Mouse (Mus musculus) layer of hippocampus, adult 9-11 months (tissue): ENCODE data around the gene Hs2st1.

Experiments used
- DNase-seq: peaks from one replicate; pipeline ENCODE4 v3.0.0; 2022

The Hs2st1 gene

DNA sequence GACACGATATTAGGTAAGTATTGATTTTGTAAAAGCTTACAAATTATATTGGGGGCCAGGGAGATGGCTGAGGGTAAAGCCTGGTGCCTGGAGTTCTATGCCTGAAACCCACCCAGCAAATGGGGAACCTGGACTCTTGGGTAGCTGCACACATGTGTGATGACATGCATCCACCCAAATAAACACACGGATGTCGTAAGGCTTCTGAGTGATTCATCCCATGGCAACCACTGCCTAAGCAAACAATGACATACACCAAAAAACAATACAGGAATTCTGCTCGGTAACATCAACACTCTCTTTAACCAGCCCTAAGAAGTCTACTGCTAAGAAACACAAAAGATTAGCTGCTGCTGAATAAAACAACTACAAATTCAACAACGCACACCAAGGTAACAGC lies 73.2 kb downstream of the Hs2st1 start:
- no peak for DNase-seq

DNA sequence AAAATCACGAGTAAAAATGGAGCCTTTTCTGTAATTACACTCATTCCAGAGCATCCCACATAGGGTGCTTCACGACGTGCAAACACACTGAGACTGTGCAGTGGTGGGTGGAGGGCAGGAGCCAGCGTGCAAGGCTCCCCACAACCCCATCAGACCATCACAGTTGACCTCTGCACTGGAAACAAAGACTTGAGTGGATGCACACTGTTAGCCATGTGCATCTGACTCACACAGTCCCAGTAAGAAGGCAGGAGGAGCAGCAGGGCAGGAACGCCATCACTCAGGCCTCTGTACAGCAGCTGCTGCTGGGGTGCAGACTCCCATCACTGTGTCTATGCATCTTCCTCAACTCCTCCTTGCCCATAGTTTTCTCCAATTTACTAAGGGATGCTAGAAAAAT lies 75.1 kb downstream of the Hs2st1 start:
- no peak for DNase-seq

DNA sequence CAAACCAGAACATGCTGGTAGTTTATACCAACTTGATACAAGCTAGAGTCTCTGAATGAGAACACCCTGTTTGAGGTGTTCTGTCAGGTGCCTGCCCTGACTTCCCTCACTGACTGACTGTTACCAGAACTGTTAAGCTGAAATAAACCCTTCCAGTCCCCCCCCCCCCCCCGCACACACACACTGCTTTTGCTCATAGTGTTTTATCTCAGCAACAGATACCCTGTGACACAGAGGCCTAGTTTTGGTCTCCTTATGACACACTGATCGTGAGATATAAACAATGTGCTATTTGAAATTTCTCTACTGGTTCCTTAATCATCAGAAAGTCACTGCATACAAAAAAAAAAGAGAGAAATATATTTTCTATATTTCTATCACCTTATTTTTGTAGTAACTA lies 81.2 kb downstream of the Hs2st1 start:
- DNase-seq, result no peak

DNA sequence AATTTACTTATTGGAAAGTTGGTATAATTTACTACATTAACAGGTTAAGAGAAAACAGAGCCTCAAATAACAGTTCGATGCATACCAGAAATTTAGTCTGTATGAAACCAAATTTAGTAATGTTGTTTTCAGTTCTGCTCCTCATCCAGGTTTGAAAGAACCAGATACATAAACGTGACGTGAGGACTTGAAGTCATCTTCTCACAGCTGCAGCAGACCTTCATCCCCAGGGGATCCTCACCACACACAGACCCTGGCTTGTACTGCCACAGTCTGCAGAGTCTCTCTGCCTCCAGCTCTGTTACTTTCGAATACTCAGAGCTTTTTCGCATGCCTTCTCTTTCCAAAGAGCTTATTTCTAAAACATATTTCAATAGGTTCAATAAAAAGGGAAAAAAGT lies 89.4 kb downstream of the Hs2st1 start:
- no peak for DNase-seq

DNA sequence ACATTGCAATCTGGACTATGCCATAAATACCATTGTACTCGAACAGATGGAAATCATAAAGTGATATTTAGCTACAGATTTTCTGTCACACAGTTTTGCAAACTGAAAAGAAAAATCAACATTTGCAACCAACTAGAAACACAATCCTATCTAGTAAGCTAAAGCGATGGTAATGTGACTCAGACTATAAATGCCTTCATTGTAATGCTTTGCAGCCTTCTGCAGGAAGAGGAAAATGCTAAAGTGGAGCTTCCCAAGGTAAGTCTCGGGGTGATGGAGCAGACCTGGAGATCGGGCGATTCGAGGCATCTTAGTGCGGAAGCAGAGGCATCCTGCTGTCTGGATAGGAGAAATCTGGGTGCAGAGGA lies 91.6 kb downstream of the Hs2st1 start:
- no peak for DNase-seq

DNA sequence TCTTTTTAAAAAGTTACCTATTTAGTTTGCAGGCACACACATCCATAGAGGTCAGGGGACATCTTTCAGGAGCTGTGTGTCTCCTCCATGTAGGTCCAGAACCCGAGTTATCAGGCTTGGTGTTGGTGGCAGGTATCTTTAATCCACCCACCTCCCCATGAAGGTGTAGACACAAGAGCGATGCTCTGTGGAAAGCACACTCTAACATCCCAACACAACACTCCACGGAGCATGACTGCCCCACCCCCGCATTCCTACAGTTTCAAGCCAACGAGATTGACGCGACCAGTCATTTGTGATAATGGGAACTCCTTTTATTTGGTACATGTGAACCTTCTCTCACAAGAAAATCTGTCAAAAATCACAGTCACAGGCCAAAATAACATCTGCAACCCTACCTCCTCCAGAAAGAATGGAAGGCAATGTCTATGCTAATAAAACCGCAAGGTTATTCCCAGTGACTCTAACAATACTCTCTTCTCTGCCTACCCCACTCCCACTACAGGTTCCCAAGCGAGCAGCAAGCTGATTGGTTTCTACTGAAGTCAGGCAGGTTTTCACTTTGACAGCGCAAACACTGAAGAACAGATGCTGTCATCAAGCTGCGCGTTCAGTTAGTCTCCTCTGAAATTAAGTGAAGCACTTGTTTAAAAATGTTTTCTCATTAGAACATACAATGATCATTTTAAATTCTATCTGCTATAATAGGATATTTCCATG lies 92.1 kb downstream of the Hs2st1 start:
- peak; percentile 56 for DNase-seq

DNA sequence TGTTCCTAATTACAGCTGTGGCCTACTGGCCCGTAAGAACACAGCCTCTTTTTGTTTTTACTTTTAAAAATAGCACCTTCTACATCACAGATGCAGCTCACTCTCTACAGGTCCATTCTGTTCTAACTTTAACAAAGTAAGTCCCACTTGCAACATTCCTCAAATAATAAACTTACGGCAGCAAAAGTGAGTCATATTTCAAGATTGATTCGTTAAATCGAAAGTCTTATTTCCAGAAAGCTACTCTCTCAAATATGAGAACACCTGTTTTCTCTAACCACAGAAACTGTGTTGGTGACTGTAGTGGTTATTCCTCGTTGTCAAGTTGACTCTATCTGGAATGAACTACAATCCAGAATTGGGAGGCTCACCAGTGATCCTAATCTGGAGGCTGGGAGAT lies 94.1 kb downstream of the Hs2st1 start:
- DNase-seq, result no peak

DNA sequence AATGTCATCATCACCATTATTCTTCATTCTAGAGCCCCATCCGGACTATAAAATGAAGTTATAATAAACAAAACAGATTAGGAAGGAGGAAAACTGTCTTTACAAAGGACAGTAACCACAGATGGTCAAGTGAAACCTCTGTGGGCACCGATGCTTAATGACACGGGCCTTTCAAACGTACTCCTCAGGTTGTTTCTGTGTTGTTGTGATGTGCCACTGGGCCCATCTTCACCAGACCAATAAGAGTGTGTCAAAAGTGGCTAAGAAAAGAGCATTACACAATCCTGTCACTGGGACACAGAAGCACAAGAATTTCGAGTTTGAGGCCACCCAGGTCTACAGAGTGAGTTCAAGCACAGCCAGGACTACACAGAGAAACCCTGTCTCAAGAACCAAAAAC lies 95.3 kb downstream of the Hs2st1 start:
- DNase-seq, result no peak

DNA sequence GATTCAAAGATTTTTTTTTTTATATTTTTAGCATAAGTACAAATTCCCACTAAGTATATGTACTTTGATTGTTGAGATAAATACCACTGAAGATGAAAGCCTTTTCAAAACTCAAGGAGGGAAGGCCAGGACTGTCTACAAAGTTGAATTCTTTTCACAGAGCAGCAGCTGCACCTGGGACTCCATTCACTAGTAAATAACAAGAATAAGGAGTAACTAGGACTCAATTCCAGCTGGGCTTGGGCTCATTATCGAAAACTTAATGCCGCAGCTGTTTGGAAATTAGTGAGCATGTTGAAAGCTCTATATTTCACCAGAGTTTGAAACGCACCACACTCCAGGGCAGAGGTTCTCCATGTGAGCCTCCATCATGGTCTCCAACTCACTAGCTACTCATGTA lies 98.0 kb downstream of the Hs2st1 start:
- DNase-seq, result no peak

DNA sequence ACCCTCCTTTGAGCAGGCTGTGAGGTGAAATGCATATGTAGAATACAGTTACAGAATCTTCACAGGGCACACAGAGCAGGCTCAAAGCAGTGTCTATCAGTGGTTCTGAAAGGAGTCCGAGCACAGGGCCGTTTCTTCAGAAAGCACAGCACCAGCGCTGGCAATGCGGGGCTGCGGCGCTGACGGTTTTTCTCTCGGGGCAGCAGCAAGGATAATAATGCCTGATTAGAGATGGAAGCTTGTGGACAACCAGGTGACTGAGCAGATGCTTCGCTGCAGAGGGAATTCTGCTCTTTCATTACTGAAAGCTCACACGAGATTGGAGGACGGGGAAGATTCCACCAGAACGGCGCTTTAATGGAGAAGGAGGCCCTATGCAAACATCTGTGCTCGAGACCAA lies 99.1 kb downstream of the Hs2st1 start:
- DNase-seq, result no peak

DNA sequence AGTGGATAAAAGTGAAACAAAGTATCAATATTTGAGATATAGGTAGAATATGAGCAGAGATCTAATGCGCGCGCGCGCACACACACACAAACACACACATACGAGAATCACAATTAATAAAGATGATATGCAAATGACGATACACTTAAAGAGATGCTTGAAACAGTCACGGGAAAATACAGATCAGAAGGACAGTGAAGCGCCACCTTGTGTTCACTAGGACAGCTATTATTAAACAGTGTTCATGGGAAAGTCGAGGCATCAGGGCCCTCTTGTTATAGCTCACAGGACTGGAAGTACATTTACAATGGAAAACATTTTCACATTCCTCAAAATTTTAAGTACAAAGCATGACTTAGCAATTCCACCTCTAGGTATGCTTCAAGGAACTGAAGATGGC lies 102.5 kb downstream of the Hs2st1 start:
- no peak for DNase-seq

DNA sequence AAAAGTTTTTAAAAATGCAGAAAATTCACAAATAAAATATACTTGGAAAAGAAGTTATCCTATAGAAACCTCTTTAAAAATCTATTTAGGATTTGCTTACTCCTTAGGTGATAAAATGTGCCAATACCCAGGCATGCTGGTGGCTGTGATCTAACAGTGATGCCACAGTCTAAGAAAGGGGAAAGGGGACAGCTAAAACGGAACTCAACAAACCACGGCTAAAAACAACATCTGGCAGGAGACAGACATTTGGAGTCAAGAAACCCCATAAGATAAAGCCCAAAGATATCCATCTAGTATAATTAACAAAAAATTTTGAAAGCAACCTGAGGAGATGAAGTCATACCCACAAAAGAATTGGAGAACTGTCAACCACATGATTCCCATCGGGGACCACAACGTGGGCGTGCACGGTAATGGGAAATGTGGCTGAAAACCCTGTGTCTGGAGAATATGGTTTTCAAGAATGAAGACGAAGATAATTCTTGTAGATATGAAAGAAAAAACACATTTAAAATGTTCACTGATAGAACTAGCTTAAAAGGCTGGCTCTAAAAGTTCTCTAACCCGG lies 103.8 kb downstream of the Hs2st1 start:
- no peak for DNase-seq

DNA sequence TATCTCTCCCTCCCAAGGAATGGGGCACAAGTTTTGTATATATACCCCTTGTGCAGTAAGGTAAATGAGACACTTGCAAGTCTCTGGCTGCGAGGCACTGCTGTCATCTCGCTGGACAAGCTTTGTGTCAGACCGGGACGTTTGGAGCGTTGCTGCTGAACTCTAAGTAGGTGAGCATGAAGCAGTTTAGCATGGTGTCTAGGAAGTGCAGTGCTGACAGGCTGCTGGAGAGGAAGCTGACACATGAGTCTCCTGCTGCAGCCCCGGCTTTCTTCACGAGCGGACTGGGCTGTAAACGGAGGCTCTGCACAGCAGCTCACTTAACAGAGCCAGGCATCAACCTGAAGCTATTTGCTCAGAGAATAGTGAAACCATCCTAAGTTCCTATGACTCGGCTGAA lies 107.3 kb downstream of the Hs2st1 start:
- DNase-seq, result no peak

DNA sequence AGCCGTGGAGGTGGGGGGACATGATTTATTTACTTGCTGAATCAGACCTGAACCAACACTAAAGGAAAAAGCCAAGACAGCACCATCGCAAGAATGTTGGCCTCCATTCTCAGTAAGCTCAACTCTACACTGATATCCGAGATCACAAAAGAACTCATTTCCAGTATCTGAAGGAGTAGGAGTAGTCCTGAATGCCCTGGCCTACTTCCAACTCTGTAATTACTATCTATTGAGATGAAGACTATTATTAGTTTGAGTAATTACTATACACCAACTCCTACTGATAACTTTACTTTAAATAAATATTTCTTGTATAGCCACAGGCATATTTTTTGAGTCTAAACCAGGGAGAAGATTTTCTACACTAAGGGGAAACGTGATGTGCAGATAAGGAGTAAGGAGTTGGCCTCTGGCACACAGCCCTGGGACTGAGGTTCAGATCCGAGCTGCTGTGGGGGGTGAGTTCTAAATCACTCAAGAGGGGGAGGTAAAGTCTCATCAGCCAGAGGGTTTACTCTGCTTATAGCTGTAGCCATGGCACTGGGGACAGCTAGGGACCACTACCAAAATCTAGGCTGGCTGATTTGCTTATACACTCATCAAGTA lies 109.7 kb downstream of the Hs2st1 start:
- DNase-seq, result no peak

DNA sequence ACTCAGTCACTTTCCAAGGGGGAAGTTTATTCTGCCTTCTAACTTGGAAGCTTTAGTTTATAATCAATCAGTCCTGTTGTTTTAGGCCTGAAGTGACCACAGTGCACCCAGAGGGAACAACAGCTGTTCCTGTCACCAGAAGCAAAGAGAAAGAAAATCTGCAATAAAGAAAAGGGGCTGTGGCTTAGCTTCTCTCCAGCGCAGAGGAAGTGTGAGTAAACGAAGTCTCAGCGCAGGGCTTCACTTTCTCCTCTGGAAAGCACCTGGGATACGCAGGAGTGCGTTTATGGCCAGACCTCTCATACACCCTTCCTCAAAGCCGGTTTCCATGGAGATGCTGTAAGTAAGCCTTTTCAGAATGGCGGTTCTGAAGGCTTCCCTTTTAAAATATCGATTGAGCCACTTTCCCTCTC lies 110.7 kb downstream of the Hs2st1 start:
- DNase-seq, result no peak

DNA sequence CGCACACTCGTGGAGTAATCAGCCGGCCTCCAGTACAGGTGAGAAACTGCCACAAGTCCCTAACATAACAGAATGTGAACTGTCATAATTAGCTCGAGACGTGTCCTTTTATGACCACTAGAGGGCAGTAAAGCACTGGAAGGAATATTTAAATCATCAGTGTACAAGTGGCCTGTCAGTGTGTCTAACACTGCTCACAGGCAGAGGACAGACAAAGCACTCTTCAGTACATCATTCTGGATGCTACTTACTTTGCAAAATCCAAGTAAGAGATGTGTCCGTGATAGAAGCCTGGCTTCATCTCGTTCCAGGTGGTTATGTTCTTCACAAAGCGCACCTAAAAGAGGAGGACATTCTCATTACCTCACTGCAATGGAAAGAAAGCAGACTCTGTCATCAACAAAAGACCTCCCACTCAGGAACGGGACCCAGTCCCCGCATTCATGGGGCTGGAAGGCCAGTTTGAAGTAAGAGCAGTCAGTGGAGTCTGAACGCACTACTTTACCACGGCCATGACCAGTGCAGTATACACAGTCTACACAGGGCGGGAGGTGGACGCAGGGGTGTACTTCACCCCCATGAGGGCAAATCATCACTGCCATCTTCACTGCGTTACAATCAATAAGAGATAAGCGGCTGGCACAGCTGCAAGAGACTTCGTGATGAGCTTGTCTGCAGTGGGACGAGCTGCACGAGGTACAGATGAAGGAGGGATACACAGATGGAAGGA lies 116.1 kb downstream of the Hs2st1 start:
- peak; percentile 63 for DNase-seq

DNA sequence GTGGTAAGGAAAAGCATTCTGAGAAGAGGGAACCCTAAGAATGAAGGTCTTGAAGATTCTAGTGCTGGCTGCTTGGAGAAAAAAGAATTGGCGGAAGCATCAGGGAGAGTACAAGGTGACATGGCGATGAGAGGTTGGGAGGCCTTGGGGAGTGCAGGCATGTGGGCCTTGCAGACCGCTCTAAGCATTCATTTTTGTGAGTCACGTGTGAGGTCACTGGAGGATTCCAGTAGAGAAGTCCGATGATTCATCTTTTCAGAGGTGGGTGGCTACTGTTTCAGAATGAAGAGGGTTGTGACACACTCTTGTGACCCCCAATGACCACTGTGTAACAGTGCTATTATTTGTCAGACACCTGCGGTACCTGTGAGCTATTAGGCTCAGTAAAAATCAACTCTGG lies 121.0 kb downstream of the Hs2st1 start:
- no peak for DNase-seq

DNA sequence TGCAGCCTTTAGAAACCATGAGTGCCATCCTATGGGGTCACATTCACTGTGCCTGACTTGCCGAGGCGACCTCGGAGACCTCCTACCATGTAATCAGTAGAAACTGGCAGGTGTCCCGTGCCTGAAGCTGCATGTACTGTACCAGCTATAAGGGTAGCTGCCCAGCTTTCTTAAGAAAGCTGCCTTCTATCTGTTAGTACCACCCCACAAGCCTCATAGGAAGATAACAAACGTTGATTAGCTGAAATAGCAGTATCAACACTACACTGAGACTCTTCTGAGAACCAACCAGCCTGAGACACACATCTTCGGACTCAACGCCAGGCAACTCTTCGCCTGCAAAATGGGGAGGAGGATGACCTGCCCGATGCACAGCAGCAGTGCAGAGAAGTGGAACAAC lies 122.1 kb downstream of the Hs2st1 start:
- DNase-seq, result no peak

DNA sequence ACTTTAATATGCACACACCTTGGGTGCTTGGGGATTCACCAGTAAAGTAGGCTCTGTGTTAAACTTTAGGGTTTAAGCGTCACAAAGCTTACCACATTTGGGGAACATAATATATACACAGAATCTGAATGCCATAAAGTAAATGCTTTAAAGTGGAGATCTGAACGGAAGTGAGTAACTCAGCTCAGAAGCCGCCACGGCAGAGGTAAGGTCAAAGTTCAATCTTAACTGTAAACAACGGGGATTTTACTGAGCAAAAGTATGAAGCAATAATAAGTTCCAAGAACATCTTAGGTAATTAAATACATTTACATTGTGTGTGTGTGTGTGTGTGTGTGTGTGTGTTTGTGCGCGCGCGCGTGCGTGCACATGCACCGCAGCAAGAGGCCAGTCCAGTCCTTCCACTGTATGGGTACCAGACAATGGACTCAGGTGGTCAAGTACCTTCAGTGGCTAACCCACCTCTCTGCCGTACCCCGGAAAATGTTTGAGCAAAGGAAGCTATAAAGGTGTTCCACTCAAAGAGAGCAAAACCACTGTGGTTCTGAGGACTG lies 123.8 kb downstream of the Hs2st1 start:
- no peak for DNase-seq

DNA sequence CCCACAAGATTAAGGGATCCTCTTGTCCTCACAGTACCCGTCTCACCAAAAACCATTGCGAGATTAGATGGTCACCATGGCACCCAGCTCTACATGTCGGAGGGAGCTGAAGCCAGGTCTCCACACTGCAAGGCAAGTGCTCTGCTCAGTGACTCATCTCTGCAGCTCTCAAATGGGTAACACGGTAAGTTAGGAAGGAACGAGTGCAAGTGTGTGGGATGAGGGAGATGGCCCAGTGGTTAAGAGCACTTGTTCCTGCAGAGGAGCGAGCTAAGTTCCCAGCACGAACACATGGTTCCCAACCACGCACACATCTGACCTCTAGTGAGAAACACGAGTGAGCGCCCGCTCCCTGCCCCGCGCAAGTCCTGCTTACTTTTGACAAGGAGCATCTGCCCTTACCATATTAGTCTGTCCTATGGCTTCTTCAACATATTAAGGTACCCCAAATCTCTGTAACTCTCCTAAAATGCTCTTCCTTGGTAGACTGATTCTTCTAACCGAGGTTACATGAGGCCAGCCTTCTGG lies 132.0 kb downstream of the Hs2st1 start:
- DNase-seq, result no peak

DNA sequence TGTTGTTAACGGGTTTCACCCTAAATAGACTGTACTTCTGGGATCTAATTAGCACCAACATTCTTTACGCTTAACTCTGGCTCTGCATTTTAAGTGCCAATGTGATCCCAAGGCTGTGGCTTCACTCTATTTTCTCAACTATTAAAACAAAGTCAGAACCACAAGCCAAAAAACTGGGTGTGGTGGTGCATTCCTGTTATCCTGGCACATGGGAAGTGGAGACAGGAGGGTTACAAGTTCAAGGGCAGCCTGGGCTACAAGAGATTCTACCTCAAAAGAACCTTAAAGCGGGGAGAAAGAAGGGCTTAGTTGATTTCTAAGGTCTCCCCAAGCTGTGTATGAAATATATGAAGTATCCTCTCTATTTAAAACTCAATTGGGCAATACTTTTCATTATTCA lies 133.9 kb downstream of the Hs2st1 start:
- DNase-seq, result no peak

DNA sequence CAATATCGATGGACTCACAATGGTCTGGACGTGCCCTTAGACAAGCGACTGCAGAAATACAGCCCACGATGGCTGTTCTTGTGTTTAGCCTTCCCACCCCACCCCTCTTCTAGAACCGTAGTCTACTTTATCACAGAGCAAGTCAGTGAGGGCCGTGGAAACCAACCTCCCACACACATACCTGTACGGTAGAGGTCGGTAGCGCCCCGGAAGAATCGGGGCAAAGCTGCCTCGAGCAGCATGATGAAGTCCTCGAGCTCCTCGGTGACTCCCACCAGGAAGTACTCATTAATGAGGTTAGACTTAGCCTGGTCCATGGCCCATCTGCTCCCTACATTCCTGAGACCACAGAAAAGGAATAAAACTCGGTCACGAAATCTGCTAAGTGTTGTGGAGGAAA lies 134.7 kb downstream of the Hs2st1 start:
- DNase-seq, result no peak

DNA sequence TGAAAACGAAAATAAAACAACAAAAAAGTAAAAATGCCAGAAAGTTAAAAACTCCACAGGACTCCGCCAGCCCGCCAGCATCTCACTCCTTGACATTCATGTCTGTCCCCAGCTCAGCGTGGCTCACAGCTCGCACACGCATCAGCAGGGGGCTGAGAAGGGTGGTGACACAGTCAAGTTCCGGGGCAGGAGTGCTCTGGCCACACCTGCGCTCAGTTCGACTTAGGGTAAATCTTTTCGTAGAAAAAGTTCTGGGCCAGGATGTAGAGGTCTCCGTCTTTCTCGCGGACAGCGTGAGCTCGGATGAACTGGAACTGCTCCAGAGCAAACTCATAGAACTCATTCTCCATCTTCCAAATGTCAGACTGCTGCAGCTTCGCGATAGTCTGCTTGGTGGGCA lies 135.7 kb downstream of the Hs2st1 start:
- no peak for DNase-seq

DNA sequence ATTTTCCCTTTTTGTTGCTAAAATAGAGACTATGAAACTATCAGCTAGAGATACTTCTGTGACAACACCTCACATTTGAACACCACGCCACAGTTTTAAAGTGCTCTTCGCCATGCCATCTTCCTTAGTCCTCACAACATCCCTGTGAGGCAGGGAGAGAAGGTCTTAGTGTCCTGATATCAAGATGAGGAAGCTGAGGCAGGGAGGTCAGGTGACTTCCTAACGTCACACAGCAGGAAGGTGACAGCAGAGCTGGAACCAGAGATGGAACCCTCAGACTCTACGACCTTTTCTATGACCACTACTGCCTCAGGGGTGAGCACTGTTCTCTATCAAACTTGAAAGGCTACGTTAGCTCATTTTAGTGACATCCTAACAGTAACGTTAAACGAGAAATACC lies 136.9 kb downstream of the Hs2st1 start:
- no peak for DNase-seq
